Mouse (Mus musculus) liver, postnatal 0 days (tissue): Measurements from ENCODE around the gene Ggt1. TPM values are rescaled to one million over a fixed set of nuclear protein-coding genes. Genes with fewer than 3 reads are reported as not detected.

Experiments used
- ATAC-seq: fragments of 200-750 bp; cut with Nextera tagmentation; 2 replicates; pipeline ENCODE4 v1.8.0; 2017; ENCODE audit warnings: mild to moderate bottlenecking, moderate library complexity
- DNase-seq: peaks from one replicate; pipeline ENCODE4 v3.0.0-alpha.2; 2016
- H3K27ac ChIP-seq: fragments of 300-500 bp; sonication (generic); 2 replicates; pipeline ENCODE4 v1.5.1; 2014; ENCODE audit warnings: antibody characterized with exemption, moderate library complexity, mild to moderate bottlenecking, low read depth
- H3K27me3 ChIP-seq: fragments of 300-500 bp; sonication (generic); 2 replicates; pipeline ENCODE4 v1.6.1; 2014; ENCODE audit warnings: low read length, control low read depth, mixed read lengths; ENCODE audit not compliant: insufficient read depth
- H3K36me3 ChIP-seq: fragments of 300-500 bp; sonication (generic); replicated peaks from 2 replicates; pipeline ENCODE4 v1.6.1; 2014; ENCODE audit warnings: mild to moderate bottlenecking, control low read depth, low read length, moderate library complexity, mixed read lengths; ENCODE audit not compliant: insufficient read depth
- H3K4me1 ChIP-seq: fragments of 300-500 bp; sonication (generic); 2 replicates; pipeline ENCODE4 v1.6.1; 2014; ENCODE audit warnings: antibody characterized with exemption, mild to moderate bottlenecking, control low read depth; ENCODE audit not compliant: insufficient read depth
- H3K4me2 ChIP-seq: fragments of 300-500 bp; sonication (generic); 2 replicates; pipeline ENCODE4 v1.6.1; 2014; ENCODE audit warnings: low read depth, mild to moderate bottlenecking, low read length, moderate library complexity, mixed read lengths
- H3K4me3 ChIP-seq: fragments of 300-500 bp; sonication (generic); 2 replicates; pipeline ENCODE4 v1.5.1; 2014; ENCODE audit warnings: low read depth, low read length
- H3K9ac ChIP-seq: fragments of 300-500 bp; sonication (generic); replicated peaks from 2 replicates; pipeline ENCODE4 v1.6.1; 2014; ENCODE audit warnings: mild to moderate bottlenecking, moderate library complexity
- H3K9me3 ChIP-seq: fragments of 300-500 bp; sonication (generic); 2 replicates; pipeline ENCODE4 v1.6.1; 2016; ENCODE audit warnings: mild to moderate bottlenecking, control low read depth, low read length, mixed read lengths
- CTCF ChIP-seq: sonication (generic); IDR thresholded peaks from 2 replicates; pipeline ENCODE4 v1.5.1; 2016; ENCODE audit warnings: antibody characterized with exemption, low read depth
- EP300 ChIP-seq: IDR thresholded peaks from 2 replicates; pipeline ENCODE4 v1.6.1; 2016; ENCODE audit warnings: antibody characterized with exemption, low read depth, mild to moderate bottlenecking
- WGBS: fragments of 180-500 bp; shearing (Covaris S2); extraction: QIAGEN DNeasy Blood & Tissue Kit; methylation state at CpG from one replicate; pipeline ENCODE4 v1.1.7; 2014; ENCODE audit not compliant: insufficient replicate concordance; 5-methylcytosine and 5-hydroxymethylcytosine counted together
- polyA plus RNA-seq: library from polyadenylated mRNA; unstranded; fragments of >200 nt; fragmentation: Nextera tagmentation; extraction: Ambion mirVana; gene quantifications from 2 replicates; pipeline ENCODE4 v1.2.1, GENCODE M21; 2015

Ggt1 gene
- polyA plus RNA-seq, 1 experiment from 2014 or later: 27.4 TPM

DNA sequence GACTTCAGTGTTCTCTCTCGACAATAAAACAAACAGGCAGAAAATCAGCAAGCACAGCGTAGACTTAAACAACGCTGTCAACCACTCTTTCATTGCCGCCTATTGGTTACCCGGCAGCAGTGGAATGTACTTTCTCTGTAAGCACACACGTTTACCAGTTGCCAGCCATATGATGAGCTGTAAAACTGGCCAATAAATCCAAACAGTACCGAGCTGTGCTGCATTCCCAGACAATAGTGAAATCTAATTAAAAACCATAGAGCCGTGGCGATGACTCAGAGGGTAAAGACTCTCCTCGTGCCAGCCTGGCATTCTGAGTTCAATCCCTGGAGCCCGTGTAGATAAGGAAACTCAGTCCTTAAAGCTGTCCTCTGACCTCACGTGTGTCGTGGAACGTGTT lies 12.9 kb upstream of the Ggt1 start:
- WGBS: 56% methylated on average over 14 of the region's 14 CpGs
- Histone ChIP-seq H3K27ac (no peak overlapping the region), H3K9me3 (no peaks in the 10 kb centered on the region), H3K36me3 (no peaks in the 10 kb centered on the region), H3K4me1 (peaks cover 15% of the 10 kb centered on the region), H3K4me2 (no peak overlapping the region), H3K9ac (no peak overlapping the region), H3K27me3 (no peaks in the 10 kb centered on the region), H3K4me3 (no peak overlapping the region)
- DNase-seq (no peak), ATAC-seq (no peak)
- TF ChIP-seq CTCF (no peak), EP300 (no peak)

DNA sequence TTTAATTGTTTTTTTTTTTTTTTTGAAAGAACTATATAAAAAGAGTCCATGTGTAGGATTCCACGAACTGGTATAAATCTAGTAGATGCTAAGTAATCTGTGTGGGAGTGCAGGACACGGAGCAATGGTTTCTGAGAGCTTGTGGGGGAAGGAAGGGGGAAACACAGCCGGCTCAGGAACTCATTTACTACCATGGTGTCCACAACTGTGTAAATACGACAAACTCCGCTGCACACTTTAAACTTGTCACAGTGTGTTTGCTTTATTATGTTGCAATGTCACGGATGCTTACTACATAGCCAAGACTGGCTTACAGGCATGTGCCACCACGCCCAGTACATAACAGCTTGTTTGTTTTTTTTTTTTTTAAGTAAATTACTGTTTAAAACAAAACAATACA lies 11.5 kb upstream of the Ggt1 start:
- Histone ChIP-seq H3K4me3 (no peak overlapping the region), H3K9ac (no peak overlapping the region), H3K9me3 (no peaks in the 10 kb centered on the region), H3K4me1 (peaks cover 17% of the 10 kb centered on the region), H3K27ac (peak overlapping the region; percentile 34; the same call in 1 of the 2 replicates), H3K4me2 (no peak overlapping the region), H3K27me3 (no peaks in the 10 kb centered on the region), H3K36me3 (no peaks in the 10 kb centered on the region)
- TF ChIP-seq EP300: no peak
- no peak for TF ChIP-seq CTCF
- DNase-seq: no peak
- WGBS: 44% methylated on average over 7 of the region's 7 CpGs
- ATAC-seq: peak; percentile 89

DNA sequence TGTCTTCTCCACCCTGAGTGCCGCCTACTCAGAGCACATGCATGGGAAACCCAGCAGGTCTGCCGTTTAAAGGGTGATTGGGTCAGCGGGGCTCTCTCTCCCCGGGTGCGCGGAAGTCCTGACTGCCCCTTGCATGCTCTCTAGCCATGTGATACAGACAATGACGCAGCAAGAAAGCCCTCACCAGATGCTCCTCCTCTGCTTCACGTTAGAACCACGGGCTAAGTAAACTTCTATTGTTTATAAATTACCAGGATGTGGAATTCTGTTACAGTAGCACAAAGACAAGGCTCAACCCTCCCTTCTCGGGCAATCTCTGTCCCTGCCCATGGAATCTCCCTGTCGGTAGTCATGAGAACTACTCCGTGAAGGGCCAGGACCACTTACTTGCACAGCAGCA lies 10.2 kb upstream of the Ggt1 start:
- peak overlapping the region; percentile 40 for H3K4me2 ChIP-seq
- no peaks in the 10 kb centered on the region for H3K36me3 ChIP-seq
- H3K27me3 ChIP-seq: no peaks in the 10 kb centered on the region
- H3K9me3 ChIP-seq: no peaks in the 10 kb centered on the region
- WGBS: 31% methylated on average over 12 of the region's 12 CpGs
- TF ChIP-seq EP300 (no peak), CTCF (no peak)
- no peak overlapping the region for H3K4me3 ChIP-seq
- H3K9ac ChIP-seq: no peak overlapping the region
- no peak overlapping the region for H3K27ac ChIP-seq
- DNase-seq (no peak), ATAC-seq (0 out of 2 replicates have a peak, but pooled peaks have one; percentile 12)
- peaks cover 17% of the 10 kb centered on the region for H3K4me1 ChIP-seq

DNA sequence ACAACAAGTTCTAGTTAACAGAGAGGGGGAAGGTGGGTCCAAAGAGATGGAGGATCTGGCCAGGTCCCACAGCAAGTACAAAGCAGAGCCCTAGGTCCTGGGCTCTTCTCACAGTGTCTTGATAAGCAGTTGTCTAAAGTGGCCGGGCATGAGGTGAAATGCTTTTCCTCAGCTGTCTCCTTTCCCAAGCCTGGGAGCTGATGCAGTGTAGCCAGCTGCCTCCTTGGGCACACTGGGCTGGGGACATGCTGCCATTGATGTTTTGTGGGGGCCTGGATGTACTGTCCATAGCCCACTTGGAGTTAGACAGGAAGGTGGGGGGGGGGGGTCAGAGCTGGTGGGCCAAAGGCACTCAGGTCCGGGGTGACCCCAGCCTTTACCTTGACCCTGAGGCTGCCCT lies 9.3 kb upstream of the Ggt1 start:
- DNase-seq: no peak
- Histone ChIP-seq H3K36me3 (no peaks in the 10 kb centered on the region), H3K9me3 (no peaks in the 10 kb centered on the region), H3K9ac (no peak overlapping the region), H3K4me2 (no peak overlapping the region), H3K27me3 (no peaks in the 10 kb centered on the region), H3K4me3 (no peak overlapping the region), H3K27ac (no peak overlapping the region), H3K4me1 (peaks cover 17% of the 10 kb centered on the region)
- no peak for TF ChIP-seq CTCF
- no peak for TF ChIP-seq EP300
- WGBS: 75% methylated on average over 2 of the region's 2 CpGs
- no peak for ATAC-seq

DNA sequence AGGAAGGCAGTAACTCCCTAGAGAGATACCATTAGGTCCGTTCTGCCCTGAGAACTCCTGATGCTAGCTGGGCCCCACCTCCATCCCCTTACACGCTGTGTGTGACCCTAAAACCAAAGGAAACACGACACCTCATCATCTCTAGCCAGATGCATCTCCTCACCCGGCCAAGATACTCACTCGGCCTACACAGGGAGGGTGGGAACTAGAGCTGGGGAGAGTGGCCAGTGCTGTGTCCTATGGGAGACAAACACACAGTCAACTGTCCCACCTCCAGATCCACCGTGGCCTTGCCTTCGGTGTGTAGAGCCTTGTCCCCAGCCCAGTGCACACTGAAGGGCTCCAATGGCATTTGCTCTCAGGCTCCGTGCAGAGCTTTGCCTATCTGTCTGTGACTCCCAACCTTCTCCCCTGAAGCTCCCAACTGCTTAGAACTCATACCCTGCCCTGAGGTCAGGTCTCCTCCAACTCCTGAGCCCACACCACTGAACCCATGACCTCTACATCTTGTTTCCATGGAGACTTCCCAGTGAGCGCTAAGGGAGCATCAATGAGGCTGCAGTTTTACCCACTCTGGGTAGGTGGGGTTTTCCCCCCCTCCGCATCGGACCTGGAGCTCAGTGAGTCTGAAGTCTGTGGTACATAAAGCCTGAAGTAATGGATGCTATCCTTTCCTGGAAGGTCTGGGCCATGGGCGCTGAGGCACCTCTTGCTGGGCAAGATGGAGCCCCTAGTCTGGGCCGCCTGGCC lies 8.5 kb upstream of the Ggt1 start:
- H3K36me3 ChIP-seq: no peaks in the 10 kb centered on the region
- ATAC-seq: no peak

DNA sequence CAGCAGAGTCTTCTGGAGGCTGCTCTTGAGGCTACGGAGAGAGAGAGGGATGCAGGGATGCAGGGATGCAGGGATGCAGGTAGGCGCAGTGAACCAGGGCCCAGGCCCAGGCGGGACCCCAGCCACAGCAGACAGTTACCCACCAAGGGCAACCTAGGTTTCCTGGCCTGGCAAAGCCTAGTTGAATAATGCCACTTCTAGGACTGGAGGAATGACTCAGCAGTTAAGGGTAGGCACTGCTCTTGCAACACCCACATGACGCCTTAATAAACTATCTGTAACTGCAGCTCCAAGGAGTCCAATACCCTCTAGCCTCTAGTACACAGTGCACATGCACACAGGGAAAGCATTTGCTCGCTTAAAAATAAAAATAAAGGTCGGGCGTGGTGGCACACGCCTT lies 7.3 kb upstream of the Ggt1 start:
- ATAC-seq (no peak), DNase-seq (no peak)
- Histone ChIP-seq H3K4me3 (no peak overlapping the region), H3K36me3 (no peaks in the 10 kb centered on the region), H3K27me3 (peaks cover 8% of the 10 kb centered on the region), H3K9me3 (no peaks in the 10 kb centered on the region), H3K4me1 (peaks cover 14% of the 10 kb centered on the region), H3K9ac (no peak overlapping the region), H3K27ac (no peak overlapping the region), H3K4me2 (no peak overlapping the region)
- TF ChIP-seq CTCF (no peak), EP300 (no peak)
- WGBS: 62% methylated on average over 8 of the region's 8 CpGs

More for the DNA sequence above, 8.5 kb upstream of the Ggt1 start:
- no peaks in the 10 kb centered on the region for H3K9me3 ChIP-seq
- TF ChIP-seq CTCF: no peak
- TF ChIP-seq EP300: no peak
- H3K27ac ChIP-seq: no peak overlapping the region
- H3K27me3 ChIP-seq: no peaks in the 10 kb centered on the region
- H3K4me3 ChIP-seq: no peak overlapping the region
- DNase-seq: no peak
- peaks cover 17% of the 10 kb centered on the region for H3K4me1 ChIP-seq
- no peak overlapping the region for H3K9ac ChIP-seq
- 74% methylated on average over 13 of the region's 13 CpGs for WGBS
- H3K4me2 ChIP-seq: no peak overlapping the region
